Mouse (Mus musculus) megakaryocyte-erythroid progenitor cell, adult 5-6 weeks (primary cell): Measurements from ENCODE around the gene Cstb. TPM values are rescaled to one million over a fixed set of nuclear protein-coding genes. Genes with fewer than 3 reads are reported as not detected.

ENCODE experiments used
- ATAC-seq: replicated peaks from 2 replicates; pipeline ENCODE4 v1.8.0; 2016; ENCODE audit warnings: mild to moderate bottlenecking, inconsistent platforms; ENCODE audit not compliant: severe bottlenecking, poor library complexity, low FRiP score, low TSS enrichment
- total RNA-seq, 2 experiments: library from RNA; stranded (forward) in 1 of 2; stranded (reverse) in 1 of 2; fragments of 200-1000, 215-1000 nt in 1 of 2; fragments of >200 nt in 1 of 2; fragmentation: Nextera tagmentation in 1 of 2; gene quantifications; 2 replicates each; pipeline ENCODE4 v1.2.3; 2014 to 2017

The Cstb gene
- total RNA-seq, 2 experiments from 2014 or later = 28.9 to 55.3 TPM

DNA sequence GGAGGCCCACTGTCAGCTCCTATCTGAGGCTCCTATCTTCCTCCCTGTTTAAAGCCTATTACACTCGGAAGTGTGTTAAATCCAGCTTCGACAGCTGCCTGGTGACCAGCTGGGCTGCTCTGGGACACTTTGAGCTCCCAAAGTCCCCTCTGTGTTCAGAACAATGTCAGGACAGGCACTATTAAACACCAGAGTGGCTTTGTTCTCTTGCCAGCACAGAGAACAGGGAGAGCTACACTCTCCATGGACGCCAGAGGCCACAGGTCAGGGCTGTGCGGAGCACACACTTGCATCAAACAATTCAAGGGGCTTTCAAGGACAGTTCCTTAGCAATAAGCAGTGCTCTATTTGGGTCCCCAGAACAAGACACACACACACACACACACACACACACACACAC is 27.2 kb downstream of the Cstb start:
- no peak for ATAC-seq

DNA sequence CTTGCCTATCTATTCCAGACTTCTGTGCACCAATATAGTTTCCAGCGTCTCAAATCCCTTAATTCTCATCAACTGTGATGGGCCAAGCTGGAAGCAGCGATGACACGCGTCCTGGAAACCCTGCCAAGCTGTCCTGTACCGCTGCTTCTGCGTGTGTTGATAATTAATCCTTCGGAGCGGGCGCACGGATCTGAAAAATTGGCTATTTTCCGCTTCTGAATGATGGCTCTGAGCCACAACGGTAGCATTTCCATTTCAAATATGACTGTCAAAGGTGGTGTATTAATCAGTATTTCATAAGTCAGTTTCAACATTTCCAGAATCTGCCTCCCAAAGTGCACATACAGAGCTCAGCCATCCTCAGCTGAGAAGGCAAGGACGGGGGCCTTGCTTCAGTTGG is 31.2 kb downstream of the Cstb start:
- ATAC-seq = no peak

DNA sequence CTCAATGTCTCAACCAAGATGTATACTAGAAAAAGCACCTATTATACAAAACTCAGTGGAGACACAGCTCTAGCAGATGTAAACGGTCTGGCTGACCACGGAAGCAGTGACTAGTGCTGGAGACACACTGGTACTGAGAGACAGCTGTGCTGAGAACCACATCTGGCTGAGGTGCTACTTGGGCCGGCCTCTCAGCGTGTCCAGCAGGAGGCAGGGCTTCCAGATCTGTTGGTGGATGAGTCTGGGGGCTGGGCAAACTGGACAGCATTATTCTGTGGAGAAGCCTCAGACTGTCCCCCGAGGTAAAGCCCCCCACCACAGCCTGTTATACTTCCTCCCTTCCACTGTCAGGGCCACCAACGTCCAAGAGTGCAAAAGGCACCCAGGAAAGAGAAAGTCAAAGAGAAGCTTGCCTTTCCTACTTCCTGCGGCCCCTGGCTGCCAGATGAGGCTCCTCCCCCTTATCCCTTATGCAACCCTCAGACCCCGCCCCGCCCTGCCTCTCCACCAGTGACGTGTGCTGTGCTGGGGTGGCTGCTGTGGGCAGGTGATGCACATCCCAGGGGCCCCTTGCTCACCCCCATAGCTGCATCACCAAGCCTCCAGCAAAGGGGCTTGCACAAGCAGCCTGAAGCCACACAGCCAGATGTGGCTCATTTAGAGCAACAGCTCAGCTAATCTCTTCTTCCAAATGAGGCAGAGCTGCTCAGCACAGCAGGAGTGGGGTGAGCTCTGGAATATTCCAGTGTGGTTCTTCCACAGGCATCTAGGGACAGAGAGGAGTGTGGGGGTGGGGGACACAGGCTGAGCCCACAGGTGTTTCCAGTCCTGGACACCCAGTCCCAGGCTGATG is 32.3 kb downstream of the Cstb start:
- peak; percentile 88 for ATAC-seq

DNA sequence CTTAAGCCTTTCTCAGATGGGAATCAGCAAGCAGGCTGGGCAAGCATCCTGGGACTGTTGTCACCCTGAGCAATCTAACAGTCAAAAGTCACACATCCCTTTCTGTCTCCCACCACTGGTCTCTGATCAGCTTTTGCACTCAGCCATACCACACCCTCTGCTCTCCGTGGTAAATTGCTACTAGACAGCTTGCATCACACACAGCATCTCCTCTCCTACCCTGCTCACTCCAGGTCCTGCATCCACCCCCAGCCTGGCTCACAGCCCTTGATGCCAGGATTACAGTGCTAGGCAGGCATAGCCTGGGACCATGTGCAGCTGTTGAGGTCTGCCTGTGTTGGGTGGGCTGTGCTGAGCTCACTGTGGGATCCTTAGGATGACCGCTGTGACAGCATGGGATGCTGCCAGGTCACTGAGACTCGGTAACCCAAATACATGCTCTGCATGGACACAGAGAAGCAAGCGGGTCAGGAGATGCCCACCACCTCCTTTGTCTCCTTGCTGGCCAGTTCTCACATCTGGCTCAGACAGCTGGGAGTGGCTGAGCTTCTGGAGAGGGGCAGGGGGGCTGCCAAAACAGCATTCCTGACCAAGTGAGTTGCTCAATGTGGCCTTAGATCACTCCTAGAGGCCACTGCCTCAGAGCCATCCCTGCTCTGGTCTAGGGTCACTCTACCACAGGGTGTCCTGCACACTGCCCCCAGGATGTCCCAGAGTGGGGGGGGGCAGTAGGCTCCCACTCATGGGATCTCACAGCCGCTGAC is 33.1 kb downstream of the Cstb start:
- ATAC-seq = peak; percentile 8; the same call in 1 of the 2 replicates

DNA sequence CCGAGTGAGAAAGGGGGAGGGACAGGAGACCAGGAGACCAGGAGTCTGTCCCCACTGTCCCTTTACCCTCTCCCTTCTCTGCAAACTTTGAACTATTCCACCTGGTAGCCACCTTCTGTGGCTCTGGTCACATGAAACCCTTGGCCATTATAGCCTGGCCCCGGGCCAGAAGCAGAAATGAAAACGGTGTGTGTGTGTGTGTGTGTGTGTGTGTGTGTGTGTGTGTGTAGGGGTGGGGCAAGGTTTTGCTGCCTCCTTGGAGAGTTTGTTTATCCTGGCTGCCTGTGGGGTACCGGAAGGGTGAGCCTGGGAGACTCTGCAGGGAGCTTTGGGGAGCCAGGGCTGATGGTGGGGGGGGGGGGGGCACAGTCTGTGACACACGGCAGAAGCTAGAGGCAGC is 35.0 kb downstream of the Cstb start:
- ATAC-seq = no peak

DNA sequence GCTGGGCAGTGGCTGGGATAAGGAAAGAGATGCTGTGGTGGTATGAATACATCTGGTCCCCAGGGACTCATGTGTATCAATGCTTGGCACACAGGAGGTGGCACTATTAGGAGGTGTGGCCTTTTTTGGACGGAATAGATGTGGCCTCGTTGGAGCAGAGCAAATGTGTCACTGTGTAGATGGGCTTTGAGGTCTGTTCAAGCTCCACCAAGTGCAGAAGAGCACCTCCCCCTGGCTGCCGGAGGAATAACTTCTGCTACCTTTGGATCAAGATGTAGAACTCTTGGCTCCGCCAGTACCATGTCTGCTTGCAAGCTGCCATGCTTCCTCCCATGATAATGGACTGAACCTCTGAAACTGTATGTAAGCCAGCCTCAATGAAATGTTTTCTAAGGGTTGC is 36.3 kb downstream of the Cstb start:
- ATAC-seq = no peak

DNA sequence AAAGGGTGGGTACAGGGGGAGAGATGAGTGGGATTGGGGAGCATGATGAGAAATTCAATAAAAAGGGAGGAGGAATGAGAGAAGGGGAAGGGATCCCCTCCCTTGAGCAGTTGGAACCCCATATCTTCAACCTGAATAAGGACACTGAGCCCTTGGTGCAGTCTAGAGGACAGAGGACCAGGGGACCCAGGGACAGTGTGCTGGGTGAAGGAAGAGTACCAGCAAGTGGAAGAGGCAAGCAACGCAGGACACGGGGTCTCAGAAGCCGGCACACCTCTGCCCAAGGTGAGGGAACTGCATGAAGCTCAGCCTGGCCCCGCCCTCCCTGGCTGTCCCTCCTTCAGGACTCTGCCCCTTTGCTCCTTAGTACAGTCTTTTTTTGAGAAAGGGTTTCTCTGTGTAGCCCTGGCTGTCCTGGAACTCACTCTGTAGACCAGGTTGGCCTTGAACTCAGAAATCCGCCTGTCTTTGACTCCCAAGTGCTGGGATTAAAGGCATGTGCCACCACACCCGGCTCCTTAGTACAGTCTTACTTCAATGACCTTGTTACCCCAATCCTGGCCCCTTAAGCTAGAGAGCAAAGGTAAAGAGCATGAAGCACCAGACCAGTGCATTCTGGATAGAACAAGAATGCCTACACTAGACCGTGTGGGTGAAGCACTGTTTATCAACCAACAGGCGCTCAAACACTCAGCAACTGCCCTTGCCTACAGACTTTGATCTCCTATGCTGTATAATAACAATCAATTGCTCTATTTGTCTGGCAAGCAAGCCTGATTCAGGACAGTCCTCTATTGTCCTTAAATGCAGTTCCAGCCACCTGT is 37.7 kb downstream of the Cstb start:
- ATAC-seq = no peak

DNA sequence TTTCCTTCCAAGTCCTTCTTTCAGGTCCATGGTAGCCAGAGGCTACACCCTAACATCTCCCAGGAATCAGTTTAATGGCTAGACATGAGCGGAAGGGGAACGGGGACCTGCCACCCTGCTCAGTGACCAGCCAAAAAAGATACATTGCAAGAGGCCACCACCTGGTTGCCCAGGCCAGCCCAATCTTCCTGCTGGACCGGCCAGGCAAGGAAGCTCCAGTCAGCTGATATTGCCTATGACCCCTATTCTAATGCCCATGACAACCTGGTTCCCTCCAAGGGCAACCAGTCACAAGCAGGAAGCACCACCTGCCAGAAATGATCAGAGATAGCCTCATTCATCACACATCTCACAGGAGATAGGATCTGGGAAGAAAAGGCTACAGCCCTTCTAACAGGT is 38.3 kb downstream of the Cstb start:
- ATAC-seq = no peak

DNA sequence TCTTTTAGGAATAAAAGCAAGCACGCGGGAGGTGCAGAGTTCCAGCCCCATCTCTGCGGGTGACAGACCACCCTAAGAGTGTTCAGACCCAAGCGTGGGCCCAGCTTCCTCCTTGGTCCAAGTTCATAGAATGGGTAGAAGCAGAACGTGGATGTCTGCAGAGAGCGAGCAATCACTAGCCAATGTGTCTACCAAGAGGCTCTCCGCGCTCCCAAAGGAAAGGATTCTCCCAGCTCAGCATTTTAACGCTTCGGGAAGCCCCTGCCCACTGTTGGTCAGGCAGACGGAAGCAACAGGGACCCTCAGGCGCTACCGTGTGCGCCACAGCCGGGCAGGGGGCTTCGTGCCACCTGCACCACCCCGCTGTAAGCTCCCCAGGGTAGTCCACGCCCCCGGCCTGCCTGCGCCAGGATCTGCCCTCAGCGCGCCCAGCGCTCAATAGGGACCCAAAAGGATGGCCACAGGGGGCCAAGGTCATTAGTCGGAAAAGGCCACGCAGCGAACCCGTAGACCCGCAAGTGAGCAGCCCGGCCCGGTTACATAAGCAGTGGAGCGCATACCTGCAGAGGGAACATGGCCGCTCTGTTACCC is 38.8 kb downstream of the Cstb start:
- ATAC-seq = no peak; the same call in 1 of the 2 replicates

DNA sequence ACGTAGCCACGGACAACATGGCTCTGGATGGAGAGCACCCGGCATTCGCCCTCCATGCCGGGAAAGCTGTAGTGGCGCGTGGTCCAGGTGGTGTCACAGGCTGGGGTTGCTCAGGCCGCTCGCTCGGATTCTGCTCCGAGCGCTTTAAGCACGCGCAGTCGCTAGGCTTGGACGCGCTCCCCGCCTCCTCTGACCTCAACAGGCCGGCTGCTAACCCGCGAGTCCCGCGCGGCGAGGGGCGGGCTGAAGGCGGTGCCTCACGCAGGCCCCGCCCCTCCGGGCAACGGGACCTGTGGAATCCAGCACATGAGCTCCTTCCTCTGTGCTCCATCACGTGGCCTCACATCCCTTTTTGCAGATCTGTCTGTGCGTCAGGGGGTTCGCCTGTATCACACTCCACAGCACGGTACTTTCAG is 39.3 kb downstream of the Cstb start, which contains the start of gene Pdxk:
TSS of gene Pdxk (minus strand) at position 184 of the 416 bp plus-strand sequence.
- ATAC-seq = peak; percentile 88

DNA sequence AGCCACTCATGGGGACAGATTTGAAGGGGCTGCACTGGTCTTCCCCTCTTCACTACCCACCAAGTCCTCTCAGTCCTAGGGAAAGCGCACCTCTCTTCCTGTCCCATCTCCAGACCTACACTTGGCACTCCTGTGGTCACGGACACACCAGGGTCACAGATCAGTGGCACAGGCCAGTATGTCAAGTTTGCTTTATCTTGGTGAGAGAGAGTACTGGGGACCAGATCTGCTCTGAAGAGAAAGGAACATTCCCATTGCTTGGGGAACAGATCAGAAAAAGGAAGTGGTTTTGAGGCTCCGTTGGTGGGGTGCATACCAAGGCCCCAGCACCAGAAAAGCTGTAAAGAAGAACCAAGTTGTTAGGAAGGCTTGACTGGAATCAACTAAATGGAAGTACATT is 40.0 kb downstream of the Cstb start:
- 0 out of 2 replicates have a peak, but pooled peaks have one; percentile 1 for ATAC-seq

DNA sequence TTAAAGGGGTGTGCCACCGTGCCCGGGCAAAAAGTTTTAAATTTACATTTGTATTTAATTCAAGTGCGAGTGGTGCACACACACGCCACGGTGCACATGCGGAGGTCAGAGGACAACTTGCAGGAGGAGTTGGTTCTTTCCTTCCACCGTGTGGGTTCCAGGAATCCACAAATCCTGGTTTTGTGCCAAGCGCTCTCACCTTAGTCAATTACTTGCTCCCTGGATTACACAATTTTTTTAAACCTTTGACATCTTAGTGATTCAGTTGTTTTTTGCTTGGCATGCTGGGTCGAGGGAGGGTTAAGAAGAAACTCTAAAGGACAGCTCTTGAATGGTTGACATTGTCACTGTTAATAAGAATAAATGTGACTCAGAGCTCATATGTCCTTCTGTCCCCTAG is 41.2 kb downstream of the Cstb start:
- ATAC-seq = no peak

DNA sequence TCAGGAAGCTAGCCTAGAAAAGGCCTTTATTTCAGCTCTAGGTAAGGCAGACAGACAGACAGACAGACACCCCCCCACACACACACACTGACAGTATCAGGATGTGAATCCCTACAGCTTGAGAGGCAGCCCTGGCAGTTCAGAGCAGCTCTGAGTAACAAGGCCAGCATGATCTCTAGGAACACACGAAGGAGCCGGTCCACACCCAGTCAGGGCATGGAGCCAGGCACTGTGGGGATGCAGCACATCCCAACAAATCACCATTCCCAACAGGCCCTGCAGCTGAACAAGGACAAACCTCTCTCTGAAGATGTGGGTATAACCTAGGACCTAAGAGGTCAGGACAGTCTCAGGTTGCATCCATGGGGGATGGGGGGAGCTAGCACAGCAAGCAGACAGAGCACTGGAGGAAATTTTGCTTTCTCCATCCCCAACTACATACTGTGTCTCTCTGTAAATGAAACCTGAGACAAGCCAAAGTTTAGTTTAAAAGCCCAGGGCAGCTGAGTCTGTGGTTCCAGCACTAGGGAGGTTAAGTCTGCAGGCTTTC is 42.4 kb downstream of the Cstb start:
- ATAC-seq = no peak

DNA sequence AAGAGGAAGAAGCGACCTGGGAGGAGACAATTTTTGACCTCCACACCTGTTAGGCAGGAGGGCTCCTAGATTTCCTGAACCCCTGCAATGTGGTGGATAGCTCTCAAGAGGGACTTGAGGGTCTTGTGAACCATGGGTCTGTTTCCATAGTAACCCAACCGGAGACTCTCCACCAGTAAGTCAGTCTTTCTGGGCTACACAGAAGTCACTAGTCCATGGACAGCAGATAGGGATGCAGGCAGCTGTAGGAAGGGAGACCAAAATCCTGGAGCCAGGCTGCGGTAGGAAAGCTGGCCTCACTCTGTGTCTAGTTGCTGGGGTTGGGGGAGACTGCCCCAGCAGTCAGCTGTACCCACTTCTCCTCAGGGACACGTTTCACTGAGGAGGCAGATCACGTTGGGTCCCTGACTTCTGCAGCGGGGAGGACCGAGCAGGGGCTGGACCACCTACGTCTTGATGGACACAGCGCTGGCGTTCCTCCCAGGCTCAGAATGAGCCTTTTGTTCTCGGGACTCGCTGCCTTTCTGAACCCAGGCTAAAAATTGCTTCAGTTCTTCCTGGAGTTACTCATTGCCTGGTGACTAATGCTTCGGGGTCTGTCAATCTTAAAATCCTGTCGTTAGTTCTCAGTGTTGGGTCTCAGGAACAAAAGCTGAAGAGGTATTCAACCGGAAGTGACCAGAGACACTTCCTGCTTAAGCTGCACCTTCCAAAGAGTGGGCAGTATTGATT is 45.3 kb downstream of the Cstb start:
- ATAC-seq = no peak

DNA sequence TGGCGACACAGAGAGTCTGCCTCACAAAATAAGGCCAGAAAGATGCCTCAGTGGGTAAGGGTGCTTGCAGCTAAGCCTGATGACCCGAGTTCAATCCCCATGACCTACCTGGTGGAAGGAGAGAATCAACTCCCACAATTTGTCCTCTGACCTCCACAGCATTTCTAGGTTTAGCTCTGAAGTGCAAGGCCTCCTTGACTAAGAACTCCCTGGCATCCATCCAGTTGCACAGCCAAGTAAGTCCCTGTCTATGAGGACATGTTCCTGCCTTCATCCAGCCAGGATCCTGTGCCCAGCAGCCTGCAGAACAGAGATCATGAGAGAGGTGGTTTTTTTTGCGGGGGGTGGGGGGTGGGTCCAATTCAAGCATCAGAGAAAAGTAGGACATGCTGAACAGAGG is 46.6 kb downstream of the Cstb start:
- no peak for ATAC-seq

DNA sequence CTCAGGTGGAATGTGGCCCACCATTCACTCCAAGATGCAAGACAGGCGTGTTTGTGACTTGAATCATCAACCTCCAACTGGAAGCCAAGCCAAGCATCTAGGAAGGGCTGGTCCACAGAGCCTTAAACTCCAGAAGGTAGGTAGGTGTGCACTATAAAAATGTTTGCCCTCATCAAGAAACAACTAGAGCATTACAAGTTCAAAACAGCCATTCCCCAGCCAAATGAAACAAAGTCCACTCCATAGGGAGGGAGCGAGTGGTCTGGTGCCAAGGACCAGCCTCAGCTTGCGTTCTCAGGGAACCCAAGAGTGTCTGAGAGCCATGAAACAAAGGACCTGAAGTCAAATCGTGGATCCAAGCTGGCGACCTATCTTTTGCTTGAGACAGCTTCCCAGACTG is 48.0 kb downstream of the Cstb start:
- no peak for ATAC-seq

DNA sequence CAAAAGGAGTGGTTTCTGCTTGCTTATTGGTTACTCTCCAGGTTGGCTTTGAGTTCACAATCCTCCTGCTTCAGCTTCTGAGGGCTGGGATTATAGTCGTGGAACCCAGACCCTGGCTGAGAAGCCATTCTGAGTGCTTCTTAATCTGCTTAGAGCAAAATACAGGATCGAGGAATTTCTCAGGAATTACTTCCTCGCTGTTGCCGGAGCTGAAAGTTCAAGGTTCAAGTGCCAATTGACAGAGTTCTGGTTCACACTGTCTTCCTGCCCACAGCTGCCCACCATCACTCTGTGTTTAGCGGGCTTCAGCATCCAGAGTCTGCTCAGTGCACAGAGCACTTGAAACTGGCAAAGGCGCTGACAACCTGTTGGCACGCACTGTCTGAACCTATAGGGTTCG is 49.3 kb downstream of the Cstb start:
- no peak for ATAC-seq

DNA sequence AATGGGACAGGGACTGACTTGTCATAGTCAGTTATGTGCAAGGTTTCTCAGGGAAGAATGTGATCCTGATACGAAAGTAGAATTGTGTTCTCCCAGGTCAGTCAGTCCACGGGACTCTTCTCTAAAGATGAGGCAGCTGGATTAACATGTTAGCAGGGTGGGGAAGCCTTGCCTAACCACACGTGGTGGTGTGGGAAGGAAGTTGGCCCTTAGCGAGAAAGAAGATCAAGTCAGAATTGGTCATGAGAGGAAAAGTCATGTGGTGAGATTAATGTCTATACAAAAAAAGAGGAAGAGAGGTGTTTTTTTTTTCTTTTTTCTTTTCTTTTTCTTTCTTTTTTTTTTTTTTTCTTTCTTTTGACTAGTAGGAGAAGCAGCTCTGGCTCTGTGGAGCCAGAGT is 51.4 kb downstream of the Cstb start:
- ATAC-seq = no peak
